In the genomic region with DNA sequence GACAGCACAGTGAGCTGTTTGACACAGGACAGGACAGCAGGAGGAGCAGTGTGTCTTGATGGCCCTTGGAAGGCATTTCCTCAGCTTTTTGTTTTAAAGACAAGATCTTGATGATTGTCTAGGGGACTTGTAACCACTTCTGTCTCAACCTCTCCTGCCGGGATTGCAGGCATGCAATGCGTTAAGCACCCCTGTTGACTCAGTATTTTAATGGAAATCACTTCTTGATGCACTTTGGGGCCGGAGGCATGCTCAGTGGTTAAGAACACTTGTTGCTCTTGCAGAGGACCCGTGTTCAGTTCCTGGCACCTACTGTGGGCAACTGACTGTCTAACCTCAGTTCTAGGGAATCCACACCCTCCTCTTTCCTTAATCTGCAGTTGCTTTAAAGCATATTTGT, we compare ENCODE assay signal across 26 mouse cellular contexts.
"Had no signal": no experiment of that assay in that cellular context is flagged by ENCODE, and none has a peak within 500 bp of the region (broad histone marks: within the 10 kb centered on the region; RNA-seq: fewer than 3 reads in every experiment).

No protein-coding gene starts in this region.

- ATAC-seq: hindbrain, postnatal 0 days had no signal

- H3K9me3 ChIP-seq: heart, embryonic 10.5 days; heart, embryonic 12.5 days; hindbrain, embryonic 10.5 days; hindbrain, embryonic 12.5 days; kidney, embryonic 15.5 days; liver, embryonic 13.5 days; liver, embryonic 15.5 days had no signal

- DNase-seq: gastrocnemius, adult 2 months; gastrocnemius, postnatal 10 days; gastrocnemius, postnatal 25 days; heart, adult 18-20 months; heart, postnatal 10 days; heart, postnatal 4 days; kidney, adult 11 months; kidney, adult 2 months; kidney, adult 9 months; kidney, postnatal 14 days; kidney, postnatal 36 days; layer of hippocampus, adult 9-11 months; layer of hippocampus, postnatal 36 days; left cerebral cortex, postnatal 4 days; liver; liver, embryonic 13.5 days had no signal

- H3K9ac ChIP-seq: heart, embryonic 12.5 days; hindbrain, embryonic 12.5 days; hindbrain, embryonic 14.5 days; kidney, embryonic 15.5 days; liver, embryonic 13.5 days; liver, embryonic 15.5 days had no signal

- H3K4me3 ChIP-seq: gastrocnemius, adult 2 months; heart, embryonic 10.5 days; heart, embryonic 12.5 days; hindbrain, embryonic 10.5 days; hindbrain, embryonic 12.5 days; kidney, embryonic 15.5 days; liver, embryonic 13.5 days; liver, embryonic 15.5 days had no signal

- H3K4me1 ChIP-seq: hindbrain, embryonic 10.5 days; hindbrain, embryonic 12.5 days; liver, embryonic 13.5 days; liver, embryonic 15.5 days had no signal

- H3K27me3 ChIP-seq: heart, embryonic 12.5 days; hindbrain, embryonic 12.5 days; kidney, embryonic 15.5 days; liver, embryonic 13.5 days; liver, embryonic 15.5 days had no signal

- H3K4me2 ChIP-seq: heart, embryonic 12.5 days; hindbrain, embryonic 12.5 days; hindbrain, embryonic 14.5 days; kidney, embryonic 15.5 days; liver, embryonic 11.5 days; liver, embryonic 13.5 days; liver, embryonic 15.5 days had no signal

- H3K27ac ChIP-seq: gastrocnemius, adult 2 months; heart, embryonic 10.5 days; hindbrain, embryonic 10.5 days; hindbrain, embryonic 14.5 days; hindbrain, postnatal 0 days; kidney, embryonic 15.5 days; kidney, postnatal 0 days; liver, embryonic 13.5 days; liver, embryonic 15.5 days had no signal
